Mouse (Mus musculus) ES-E14 (cell line): ENCODE results near the gene Mbd3. TPM values are rescaled to one million over a fixed set of nuclear protein-coding genes. Genes with fewer than 3 reads are reported as not detected.
A peak's percentile ranks its signal among the peaks of the same experiment; 100 is the strongest.

Source experiments
- DNase-seq: peaks from one replicate; pipeline ENCODE4 v3.0.0-alpha.2; 2013; ENCODE audit warnings: low read depth, low spot score
- H3K27ac ChIP-seq: 2 replicates; pipeline ENCODE4 v1.5.1; 2012; ENCODE audit warnings: low read depth, mild to moderate bottlenecking, low read length, moderate library complexity, mixed read lengths; ENCODE audit not compliant: poor library complexity, insufficient read depth, severe bottlenecking
- H3K36me3 ChIP-seq: 2 replicates; pipeline ENCODE4 v1.6.1; 2012; ENCODE audit warnings: mild to moderate bottlenecking, low read length, moderate library complexity, mixed read lengths; ENCODE audit not compliant: control insufficient read depth, poor library complexity, insufficient read depth, severe bottlenecking
- H3K4me1 ChIP-seq, 2 experiments: fragments of 150-350 bp in 1 of 2; sonication (generic) in 1 of 2; 2 replicates each; pipeline ENCODE4 v1.6.1; 2012; ENCODE audit warnings: low read length in 2 of 2, mild to moderate bottlenecking in 1 of 2, mixed read lengths in 1 of 2; ENCODE audit not compliant: control insufficient read depth in 2 of 2, insufficient read depth in 2 of 2, poor library complexity in 1 of 2
- H3K4me3 ChIP-seq, 2 experiments: fragments of 150-350 bp in 1 of 2; sonication (generic) in 1 of 2; 2 replicates each; pipeline ENCODE4 v1.5.1; 2012; ENCODE audit warnings: low read length in 2 of 2, low read depth in 1 of 2, mild to moderate bottlenecking in 1 of 2, mixed read lengths in 1 of 2; ENCODE audit not compliant: insufficient read depth in 1 of 2, poor library complexity in 1 of 2, severe bottlenecking in 1 of 2
- H3K9ac ChIP-seq: 2 replicates; pipeline ENCODE4 v1.6.1; 2012; ENCODE audit warnings: low read depth, mild to moderate bottlenecking, low read length, mixed read lengths; ENCODE audit not compliant: poor library complexity, insufficient read depth, severe bottlenecking
- H3K9me3 ChIP-seq: fragments of 150-350 bp; sonication (generic); 2 replicates; pipeline ENCODE4 v1.6.1; 2012; ENCODE audit warnings: low read depth, mild to moderate bottlenecking, low read length; ENCODE audit not compliant: control insufficient read depth, insufficient read depth
- CHD2 ChIP-seq: IDR thresholded peaks from 2 replicates; pipeline ENCODE4 v1.6.1; 2014; ENCODE audit warnings: mild to moderate bottlenecking, low read depth, low read length, inconsistent platforms
- HCFC1 ChIP-seq: IDR thresholded peaks from 2 replicates; pipeline ENCODE4 v1.6.1; 2012; ENCODE audit warnings: low read length, inconsistent platforms, borderline replicate concordance; ENCODE audit not compliant: insufficient read depth
- MAFK ChIP-seq: IDR thresholded peaks from 2 replicates; pipeline ENCODE4 v1.6.1; 2014; ENCODE audit warnings: mild to moderate bottlenecking, low read depth, low read length, inconsistent platforms; ENCODE audit not compliant: insufficient read depth
- ZC3H11A ChIP-seq: IDR thresholded peaks from 2 replicates; pipeline ENCODE4 v1.6.1; 2012; ENCODE audit warnings: low read depth, mild to moderate bottlenecking, inconsistent platforms, low read length, borderline replicate concordance
- ZNF384 ChIP-seq: IDR thresholded peaks from 2 replicates; pipeline ENCODE4 v1.6.1; 2012; ENCODE audit warnings: low read depth, low read length, inconsistent platforms
- in situ Hi-C, 2 experiments: fragments of 600-800 bp; cut with MboI; formaldehyde crosslinking; loops; one replicate each; pipeline ENCODE4 v1.15.1; 2025; ENCODE audit warnings: low sequenced_read_pairs in 2 of 2, inconsistent platforms in 1 of 2; ENCODE audit not compliant: unreplicated experiment in 2 of 2
- total RNA-seq: library from RNA; depleted of rRNA; stranded (reverse); fragments of 300-350 nt; gene quantifications from 2 replicates; pipeline ENCODE4 v1.2.3, GENCODE M21; 2012

Gene Mbd3
- total RNA-seq, 1 experiment = 131 TPM

DNA sequence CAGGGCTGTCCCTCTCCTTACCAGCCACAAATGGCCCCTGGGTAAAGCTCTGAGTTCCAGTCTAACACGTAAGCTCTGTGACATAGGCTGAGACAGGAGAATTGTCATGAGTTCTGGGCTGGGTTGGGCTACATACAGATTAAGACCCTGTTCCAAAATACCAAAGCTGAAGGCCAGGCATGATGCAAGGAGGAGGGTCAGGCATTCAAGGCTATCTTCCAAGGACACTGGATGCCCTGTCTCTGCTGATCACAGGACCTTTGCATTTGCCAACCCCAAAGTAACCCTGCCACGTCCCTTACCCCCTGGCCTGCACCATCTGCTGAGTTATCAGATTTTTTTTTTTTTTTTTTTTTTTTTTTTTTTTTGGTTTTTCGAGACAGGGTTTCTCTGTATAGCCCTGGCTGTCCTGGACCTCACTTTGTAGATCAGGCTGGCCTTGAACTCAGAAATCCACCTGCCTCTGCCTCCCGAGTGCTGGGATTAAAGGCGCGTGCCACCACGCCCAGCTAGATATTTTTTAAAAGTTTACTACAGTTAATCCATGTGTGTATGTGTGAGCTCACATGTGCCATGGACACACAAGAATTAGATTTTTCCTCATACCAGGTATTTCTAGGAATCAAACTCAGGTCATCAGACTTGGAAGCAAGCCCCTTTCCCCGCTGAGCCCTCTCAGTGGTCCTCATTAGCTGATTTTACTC lies 44.4 kb upstream of the Mbd3 start:
- no peaks in the 10 kb centered on the region for H3K36me3 ChIP-seq
- no peak overlapping the region for H3K4me3 ChIP-seq
- in situ Hi-C loops = no loop called here
- H3K27ac ChIP-seq = no peak overlapping the region
- no peaks in the 10 kb centered on the region for H3K9me3 ChIP-seq
- TF ChIP-seq ZC3H11A = no peak
- no peak for DNase-seq
- no peak overlapping the region for H3K9ac ChIP-seq
- H3K4me1 ChIP-seq = peaks cover 2 to 3% of the 10 kb centered on the region in 2 experiments; a peak in 1 of 4 replicates

DNA sequence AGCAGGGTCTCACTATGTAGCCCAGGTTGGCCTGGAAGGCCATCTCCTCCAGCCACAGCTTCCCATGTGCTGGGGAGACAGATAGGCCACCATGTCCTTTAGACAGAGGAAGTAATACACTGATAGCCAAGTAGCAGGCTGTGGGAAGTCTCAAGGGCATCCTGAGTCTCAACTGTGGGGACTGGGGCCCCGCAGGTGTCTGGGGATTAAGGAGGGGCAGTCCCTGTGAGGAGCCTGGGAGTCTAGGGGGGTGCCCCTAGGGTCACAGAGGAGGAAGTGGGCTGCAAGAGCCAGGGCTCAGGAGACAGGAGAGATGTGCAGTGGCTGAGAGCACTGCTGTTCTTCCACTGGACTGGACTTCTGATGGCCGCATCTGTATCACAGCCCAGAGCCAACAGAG lies 43.6 kb upstream of the Mbd3 start:
- in situ Hi-C loops = no loop called here

GRCm38 (mm10) chr10:80441598-80441997 lies 42.2 kb upstream of the Mbd3 start:
- TF ChIP-seq MAFK (no peak), CHD2 (no peak), HCFC1 (no peak), ZNF384 (no peak), ZC3H11A (no peak)
- in situ Hi-C loops = no loop called here
- no peaks in the 10 kb centered on the region for H3K9me3 ChIP-seq
- no peaks in the 10 kb centered on the region for H3K36me3 ChIP-seq
- DNase-seq = peak; percentile 60
- no peak overlapping the region for H3K27ac ChIP-seq
- H3K4me3 ChIP-seq = no peak overlapping the region
- H3K9ac ChIP-seq = no peak overlapping the region
- H3K4me1 ChIP-seq = peaks cover 2 to 6% of the 10 kb centered on the region in 2 experiments; a peak in 1 of 4 replicates

More for the DNA sequence above, 43.6 kb upstream of the Mbd3 start:
- Histone ChIP-seq H3K9ac (no peak overlapping the region), H3K36me3 (no peaks in the 10 kb centered on the region), H3K27ac (no peak overlapping the region), H3K4me1 (peaks cover 2 to 3% of the 10 kb centered on the region in 2 experiments; a peak in 1 of 4 replicates), H3K4me3 (no peak overlapping the region), H3K9me3 (no peaks in the 10 kb centered on the region)
- TF ChIP-seq CHD2 (no peak), MAFK (no peak), ZC3H11A (no peak), ZNF384 (no peak)
- DNase-seq = no peak

DNA sequence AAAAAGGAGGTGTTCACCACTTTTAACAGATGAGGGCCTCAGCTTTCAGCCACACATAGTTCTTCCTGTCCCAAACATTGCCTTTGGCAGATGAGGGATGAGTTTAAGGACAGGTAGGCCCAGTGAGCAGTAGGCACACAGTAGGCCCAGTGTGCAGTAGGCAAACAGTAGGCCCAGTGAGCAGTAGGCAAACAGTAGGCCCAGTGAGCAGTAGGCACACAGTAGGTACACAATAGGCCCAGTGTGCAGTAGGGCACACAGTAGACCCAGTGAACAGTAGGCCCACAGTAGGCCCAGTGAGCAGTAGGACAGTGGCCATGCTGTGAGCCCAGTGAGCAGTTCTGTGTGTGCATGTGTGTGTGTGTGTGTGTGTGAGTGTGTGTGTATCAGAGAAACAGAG lies 40.7 kb upstream of the Mbd3 start:
- TF ChIP-seq CHD2 (no peak), MAFK (no peak), ZNF384 (no peak), HCFC1 (no peak), ZC3H11A (no peak)
- no peaks in the 10 kb centered on the region for H3K36me3 ChIP-seq
- in situ Hi-C loops = no loop called here
- no peak overlapping the region for H3K9ac ChIP-seq
- no peak for DNase-seq
- H3K4me3 ChIP-seq = no peak overlapping the region
- peaks cover 0 to 2% of the 10 kb centered on the region in 2 experiments; a peak in 1 of 4 replicates for H3K4me1 ChIP-seq
- H3K27ac ChIP-seq = no peak overlapping the region
- H3K9me3 ChIP-seq = no peaks in the 10 kb centered on the region

DNA sequence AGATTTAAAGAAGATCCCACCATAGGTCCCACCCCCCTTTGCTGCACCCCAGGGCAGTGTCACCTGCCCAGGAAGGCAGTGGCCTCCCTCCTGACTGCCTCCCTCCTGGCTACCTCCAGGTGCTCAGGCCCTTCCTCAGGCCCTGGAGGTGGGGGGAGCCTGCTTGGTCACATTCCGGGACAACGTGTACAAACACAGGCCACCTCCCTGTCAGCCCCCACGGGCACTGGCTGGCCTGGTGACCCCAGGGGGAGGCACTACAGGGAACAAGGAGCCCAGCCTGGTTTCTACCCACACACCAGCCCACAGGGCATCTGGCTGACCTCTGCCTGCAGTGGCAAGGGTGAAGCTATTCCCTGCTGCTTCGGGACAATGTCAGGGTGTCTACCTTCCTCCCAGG lies 38.6 kb upstream of the Mbd3 start:
- H3K4me1 ChIP-seq = peaks cover 0 to 5% of the 10 kb centered on the region in 2 experiments; a peak in 1 of 4 replicates
- no peaks in the 10 kb centered on the region for H3K36me3 ChIP-seq
- in situ Hi-C loops = no loop called here
- no peak overlapping the region for H3K4me3 ChIP-seq
- no peak for DNase-seq
- H3K9me3 ChIP-seq = no peaks in the 10 kb centered on the region
- H3K27ac ChIP-seq = no peak overlapping the region
- no peak overlapping the region for H3K9ac ChIP-seq
- TF ChIP-seq ZNF384 (no peak), CHD2 (no peak), ZC3H11A (no peak), HCFC1 (no peak), MAFK (no peak)
